Mouse (Mus musculus): ENCODE measurements around the gene Sec24d.

- TF ChIP-seq CTCF (IDR thresholded peaks at IDR 0.05; ENCODE audit: control insufficient read depth, insufficient read depth, low read length) (no peak), POLR2A (IDR thresholded peaks at IDR 0.05; ENCODE audit: borderline replicate concordance, control insufficient read depth, low read depth, low read length) (no peak)
These were observed 123.9 kb downstream of the Sec24d start for GRCm38 (mm10) chr3:123391180-123391579.

All from bone marrow, adult 2 months (tissue).